Mouse (Mus musculus): ENCODE results near the gene Mgat4b.
A peak's percentile ranks its signal among the peaks of the same experiment; 100 is the strongest.

Mgat4b gene

GRCm38 (mm10) chr11:50252166-50252565, 41.5 kb downstream of the Mgat4b start:
- no peak for DNase-seq (ENCODE audit: low spot score)

- no peak for DNase-seq (ENCODE audit: low spot score)
Measured at GRCm38 (mm10) chr11:50252684-50253265, 42.1 kb downstream of the Mgat4b start.

GRCm38 (mm10) chr11:50253393-50253792, 42.7 kb downstream of the Mgat4b start:
- DNase-seq (ENCODE audit: low spot score): no peak

GRCm38 (mm10) chr11:50254010-50254580, 43.4 kb downstream of the Mgat4b start:
- peak; percentile 33 for DNase-seq (ENCODE audit: low spot score)

- DNase-seq (ENCODE audit: low spot score): no peak
Measured at GRCm38 (mm10) chr11:50256615-50257014, 45.9 kb downstream of the Mgat4b start.

GRCm38 (mm10) chr11:50258310-50258709, 47.6 kb downstream of the Mgat4b start:
- DNase-seq (ENCODE audit: low spot score): no peak

GRCm38 (mm10) chr11:50262020-50262419, 51.3 kb downstream of the Mgat4b start:
- no peak for DNase-seq (ENCODE audit: low spot score)

- no peak for DNase-seq (ENCODE audit: low spot score)
Measured at GRCm38 (mm10) chr11:50263198-50263597, 52.5 kb downstream of the Mgat4b start.

GRCm38 (mm10) chr11:50265931-50266330, 55.2 kb downstream of the Mgat4b start:
- no peak for DNase-seq (ENCODE audit: low spot score)

GRCm38 (mm10) chr11:50266997-50267396, 56.3 kb downstream of the Mgat4b start:
- no peak for DNase-seq (ENCODE audit: low spot score)

GRCm38 (mm10) chr11:50269163-50269562, 58.5 kb downstream of the Mgat4b start:
- DNase-seq (ENCODE audit: low spot score): no peak

- DNase-seq (ENCODE audit: low spot score): no peak
Measured at GRCm38 (mm10) chr11:50269885-50270284, 59.2 kb downstream of the Mgat4b start.

- DNase-seq (ENCODE audit: low spot score): no peak
Measured at GRCm38 (mm10) chr11:50272819-50273218, 62.1 kb downstream of the Mgat4b start.

- no peak for DNase-seq (ENCODE audit: low spot score)
Measured at GRCm38 (mm10) chr11:50275077-50275476, 64.4 kb downstream of the Mgat4b start.

GRCm38 (mm10) chr11:50275568-50276151, 65.0 kb downstream of the Mgat4b start:
- DNase-seq (ENCODE audit: low spot score): no peak

GRCm38 (mm10) chr11:50277025-50277424, 66.3 kb downstream of the Mgat4b start:
- DNase-seq (ENCODE audit: low spot score): no peak

GRCm38 (mm10) chr11:50277706-50278105, 67.0 kb downstream of the Mgat4b start:
- DNase-seq (ENCODE audit: low spot score): no peak

- no peak for DNase-seq (ENCODE audit: low spot score)
Measured at GRCm38 (mm10) chr11:50279005-50279404, 68.3 kb downstream of the Mgat4b start.

GRCm38 (mm10) chr11:50280053-50280452, 69.4 kb downstream of the Mgat4b start:
- no peak for DNase-seq (ENCODE audit: low spot score)
